Comparison of ENCODE assay signal across 8 mouse cellular contexts in genomic region chr19:53039090-53039489, GRCm38 (mm10). TPM values are rescaled to one million over a fixed set of nuclear protein-coding genes. Genes with fewer than 3 reads are reported as not detected.
A peak's percentile ranks its signal among the peaks of the same experiment; 100 is the strongest.
DNase-seq lines count a peak whose midpoint lies in the region; ATAC-seq lines count a peak whose summit lies in the region.

No protein-coding gene starts in this region.

- 0 out of 2 replicates have a peak overlapping the region, but pooled peaks have one; percentile 24 for H3K9ac ChIP-seq in forebrain, embryonic 13.5 days
- peak overlapping the region; percentile 27; the same call in 1 of the 2 replicates for H3K9ac ChIP-seq in limb, embryonic 11.5 days (ENCODE audit: low read length)
- H3K9ac ChIP-seq in neural tube, embryonic 14.5 days (replicated peaks; ENCODE audit: low read depth, low read length), result peak overlapping the region; percentile 98; the same call in 1 of the 2 replicates

- H3K27me3 ChIP-seq in forebrain, embryonic 13.5 days, result no peaks in the 10 kb centered on the region
- no peaks in the 10 kb centered on the region for H3K27me3 ChIP-seq in limb, embryonic 11.5 days (ENCODE audit: control insufficient read depth, insufficient read depth, low read length)
- H3K27me3 ChIP-seq in neural tube, embryonic 14.5 days (ENCODE audit: control insufficient read depth, insufficient read depth, low read length), result no peaks in the 10 kb centered on the region

- peak overlapping the region; percentile 34 for H3K4me3 ChIP-seq in brown adipose tissue, adult 24 weeks (ENCODE audit: insufficient read depth, low read depth, low read length)
- peak overlapping the region; percentile 75 for H3K4me3 ChIP-seq in forebrain, embryonic 13.5 days
- H3K4me3 ChIP-seq in limb, embryonic 11.5 days (ENCODE audit: low read depth, low read length), result peak overlapping the region; percentile 93
- peak overlapping the region; percentile 93 for H3K4me3 ChIP-seq in neural tube, embryonic 14.5 days (ENCODE audit: low read depth, low read length)

- H3K36me3 ChIP-seq in forebrain, embryonic 13.5 days (ENCODE audit: poor library complexity, severe bottlenecking), result no peaks in the 10 kb centered on the region
- no peaks in the 10 kb centered on the region for H3K36me3 ChIP-seq in limb, embryonic 11.5 days (ENCODE audit: control insufficient read depth, insufficient read depth, low read length)
- no peaks in the 10 kb centered on the region for H3K36me3 ChIP-seq in neural tube, embryonic 14.5 days (ENCODE audit: control insufficient read depth, insufficient read depth, low read length)

- peak overlapping the region; percentile 71 for H3K4me2 ChIP-seq in forebrain, embryonic 13.5 days
- H3K4me2 ChIP-seq in limb, embryonic 11.5 days (ENCODE audit: low read depth, severe bottlenecking), result peak overlapping the region; percentile 66
- H3K4me2 ChIP-seq in neural tube, embryonic 14.5 days (ENCODE audit: low read depth, low read length), result peak overlapping the region; percentile 92

- peak; percentile 50 for DNase-seq in layer of hippocampus, adult 9-11 months
- DNase-seq in layer of hippocampus, postnatal 25 days (ENCODE audit: extremely low spot score in 1 of 2, low spot score in 1 of 2), result no peak
- DNase-seq in limb, embryonic 11.5 days (ENCODE audit: low spot score), result no peak
- no peak for DNase-seq in layer of hippocampus, postnatal 14 days (ENCODE audit: low spot score in 2 of 2)
- no peak for DNase-seq in adrenal gland, postnatal 4 days (ENCODE audit: low spot score in 2 of 2)

- WGBS in forebrain, embryonic 13.5 days, result 30% methylated on average over 11 of the region's 11 CpGs
- 37% methylated on average over 11 of the region's 11 CpGs for WGBS in limb, embryonic 11.5 days
- WGBS in neural tube, embryonic 14.5 days, result 39% methylated on average over 11 of the region's 11 CpGs

- peak; percentile 37 for ATAC-seq in forebrain, embryonic 13.5 days
- no peak; the same call in 1 of the 2 replicates for ATAC-seq in limb, embryonic 11.5 days (ENCODE audit: insufficient number of reproducible peaks, low FRiP score, low TSS enrichment, low read depth)
- peak; percentile 44 for ATAC-seq in neural tube, embryonic 14.5 days (ENCODE audit: low read depth)

- H3K4me1 ChIP-seq in brown adipose tissue, adult 24 weeks (ENCODE audit: control insufficient read depth, insufficient read depth, insufficient read length, low read length), result peaks cover 2% of the 10 kb centered on the region; the same call in 1 of the 2 replicates
- peaks cover 14% of the 10 kb centered on the region for H3K4me1 ChIP-seq in forebrain, embryonic 13.5 days
- peaks cover 9% of the 10 kb centered on the region for H3K4me1 ChIP-seq in limb, embryonic 11.5 days (ENCODE audit: control insufficient read depth, insufficient read depth, low read length)
- H3K4me1 ChIP-seq in neural tube, embryonic 14.5 days (ENCODE audit: control insufficient read depth, insufficient read depth, low read length), result peaks cover 11% of the 10 kb centered on the region

- H3K9me3 ChIP-seq in forebrain, embryonic 13.5 days (replicated peaks), result no peaks in the 10 kb centered on the region
- H3K9me3 ChIP-seq in limb, embryonic 11.5 days (ENCODE audit: control insufficient read depth, low read length), result no peaks in the 10 kb centered on the region
- no peaks in the 10 kb centered on the region for H3K9me3 ChIP-seq in neural tube, embryonic 14.5 days (ENCODE audit: control insufficient read depth, low read length)

- peak overlapping the region; percentile 54 for H3K27ac ChIP-seq in brown adipose tissue, adult 24 weeks (replicated peaks; ENCODE audit: low read depth, low read length)
- H3K27ac ChIP-seq in forebrain, embryonic 13.5 days, result 0 out of 2 replicates have a peak overlapping the region, but pooled peaks have one; percentile 21
- no peak overlapping the region for H3K27ac ChIP-seq in limb, embryonic 11.5 days (replicated peaks; ENCODE audit: low read depth, low read length)
- H3K27ac ChIP-seq in neural tube, embryonic 14.5 days (ENCODE audit: low read depth, low read length), result peak overlapping the region; percentile 87

RNA-seq across cellular contexts. Expression of gene Xpnpep1, which starts 0.9 kb away (rescaled TPM):
- 100 to 1,000 TPM in 1 of 2 experiments, 10 to 100 TPM in 1; 91.1 to 104 TPM for total RNA-seq in layer of hippocampus, postnatal 25 days (2021)
- polyA plus RNA-seq in brown adipose tissue, adult 24 weeks (2012; ENCODE audit: insufficient read depth, insufficient read length, missing spikeins), result 44.5 and 47.0 TPM in 2 replicates
- polyA plus RNA-seq in forebrain, embryonic 13.5 days (2015; fragmentation: Nextera tagmentation; extraction: Ambion mirVana), result 120 and 130 TPM in 2 replicates
- 166 and 173 TPM in 2 replicates for polyA plus RNA-seq in limb, embryonic 11.5 days (2014; fragmentation: Nextera tagmentation; extraction: Ambion mirVana)
- 123 and 138 TPM in 2 replicates for polyA plus RNA-seq in neural tube, embryonic 14.5 days (2014; fragmentation: Nextera tagmentation; extraction: Ambion mirVana)
- 100 to 1,000 TPM; 112 to 123 TPM for total RNA-seq in layer of hippocampus, postnatal 14 days (2021)
- 100 to 1,000 TPM; 112 to 117 TPM for total RNA-seq in adrenal gland, postnatal 4 days (2021)

Comparison
In these comparisons a context has a peak if more than half of its experiments do, and no peak if none do; other contexts are left out.
1. H3K4me3 ChIP-seq: peak in every context shown above with its lines; median percentile 93 in limb, embryonic 11.5 days; 93 in neural tube, embryonic 14.5 days; 75 in forebrain, embryonic 13.5 days; 34 in brown adipose tissue, adult 24 weeks.
2. H3K9ac ChIP-seq: peak in every context shown above with its lines; median percentile 98 in neural tube, embryonic 14.5 days; 27 in limb, embryonic 11.5 days; 24 in forebrain, embryonic 13.5 days.